Mouse (Mus musculus) midbrain, postnatal 0 days (tissue): ENCODE data around the gene Rgmb. TPM values are rescaled to one million over a fixed set of nuclear protein-coding genes. Genes with fewer than 3 reads are reported as not detected.

Experiments used
- ATAC-seq: fragments of 200-750 bp; cut with Nextera tagmentation; 2 replicates; pipeline ENCODE4 v1.8.0; 2017; ENCODE audit warnings: moderate number of reproducible peaks, mild to moderate bottlenecking, moderate TSS enrichment, moderate library complexity; ENCODE audit not compliant: low FRiP score
- DNase-seq: peaks from one replicate; pipeline ENCODE4 v3.0.0-alpha.2; 2015; ENCODE audit warnings: low spot score
- H3K27ac ChIP-seq: fragments of 300-500 bp; sonication (generic); 2 replicates; pipeline ENCODE4 v1.5.1; 2014; ENCODE audit warnings: low read depth, mild to moderate bottlenecking, low read length, mixed read lengths
- H3K27me3 ChIP-seq: fragments of 300-500 bp; sonication (generic); 2 replicates; pipeline ENCODE4 v1.6.1; 2014; ENCODE audit warnings: low read length, control low read depth, mixed read lengths; ENCODE audit not compliant: insufficient read depth
- H3K36me3 ChIP-seq: fragments of 300-500 bp; sonication (generic); 2 replicates; pipeline ENCODE4 v1.6.1; 2014; ENCODE audit warnings: low read length, control low read depth, mixed read lengths; ENCODE audit not compliant: insufficient read depth
- H3K4me1 ChIP-seq: fragments of 300-500 bp; sonication (generic); 2 replicates; pipeline ENCODE4 v1.6.1; 2014; ENCODE audit warnings: mild to moderate bottlenecking, control low read depth, antibody characterized with exemption, low read length, mixed read lengths; ENCODE audit not compliant: insufficient read depth
- H3K4me2 ChIP-seq: fragments of 300-500 bp; sonication (generic); 2 replicates; pipeline ENCODE4 v1.6.1; 2014; ENCODE audit warnings: low read depth, mild to moderate bottlenecking, low read length, mixed read lengths; ENCODE audit not compliant: poor library complexity, severe bottlenecking
- H3K4me3 ChIP-seq: fragments of 300-500 bp; sonication (generic); 2 replicates; pipeline ENCODE4 v1.5.1; 2014; ENCODE audit warnings: low read depth, mild to moderate bottlenecking, low read length, moderate library complexity
- H3K9ac ChIP-seq: fragments of 300-500 bp; sonication (generic); replicated peaks from 2 replicates; pipeline ENCODE4 v1.6.1; 2014; ENCODE audit warnings: mild to moderate bottlenecking, low read length, moderate library complexity, mixed read lengths; ENCODE audit not compliant: poor library complexity, severe bottlenecking
- H3K9me3 ChIP-seq: fragments of 300-500 bp; sonication (generic); 2 replicates; pipeline ENCODE4 v1.6.1; 2016; ENCODE audit warnings: low read length, control low read depth
- CTCF ChIP-seq: IDR thresholded peaks from 2 replicates; pipeline ENCODE4 v1.5.1; 2016; ENCODE audit warnings: antibody characterized with exemption, mild to moderate bottlenecking
- WGBS: fragments of 180-500 bp; shearing (Covaris S2); extraction: QIAGEN DNeasy Blood & Tissue Kit; methylation state at CpG from one replicate; pipeline ENCODE4 v1.1.7; 2014; 5-methylcytosine and 5-hydroxymethylcytosine counted together
- polyA plus RNA-seq: library from polyadenylated mRNA; unstranded; fragments of >200 nt; fragmentation: Nextera tagmentation; extraction: Ambion mirVana; gene quantifications from 2 replicates; pipeline ENCODE4 v1.2.1, GENCODE M21; 2015
- total RNA-seq: library from RNA; depleted of rRNA; stranded (reverse); fragments of >200 nt; gene quantifications from 2 replicates; pipeline ENCODE4 v1.2.3, GENCODE M21; 2014

The Rgmb gene
- total and polyA plus RNA-seq, 2 experiments from 2014 or later: 55.2 to 112 TPM

DNA sequence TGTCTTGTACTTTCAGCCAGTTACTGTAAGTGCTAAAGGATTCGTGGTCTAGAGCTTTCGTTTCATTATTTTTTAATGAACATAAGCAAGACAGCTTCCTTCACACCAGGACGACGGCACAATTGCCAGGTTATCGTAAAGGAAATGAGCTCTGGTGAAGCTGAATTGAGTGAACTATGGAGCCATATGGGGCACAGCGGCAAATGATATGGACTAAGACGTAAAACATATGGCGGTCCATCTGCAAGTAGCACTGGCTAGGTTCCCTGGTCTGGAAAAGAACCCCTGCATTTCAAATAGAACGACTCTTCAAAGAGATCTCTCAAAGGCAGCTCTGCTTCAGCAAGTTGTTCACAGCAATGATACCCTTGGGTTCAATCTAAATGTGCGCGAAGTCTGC is 6.5 kb downstream of the Rgmb start:
- no peak for TF ChIP-seq CTCF
- 0 out of 2 replicates have a peak overlapping the region, but pooled peaks have one; percentile 6 for H3K27ac ChIP-seq
- H3K9me3 ChIP-seq: no peaks in the 10 kb centered on the region
- no peaks in the 10 kb centered on the region for H3K27me3 ChIP-seq
- peak overlapping the region; percentile 98 for H3K4me3 ChIP-seq
- WGBS: 29% methylated on average over 11 of the region's 11 CpGs
- H3K4me2 ChIP-seq: peak overlapping the region; percentile 86
- peaks cover 2% of the 10 kb centered on the region; the same call in 1 of the 2 replicates for H3K4me1 ChIP-seq
- peak overlapping the region; percentile 93 for H3K9ac ChIP-seq
- ATAC-seq (no peak), DNase-seq (peak; percentile 58)
- H3K36me3 ChIP-seq: no peaks in the 10 kb centered on the region

- Histone ChIP-seq H3K36me3 (no peaks in the 10 kb centered on the region), H3K4me3 (peak overlapping the region; percentile 98), H3K9ac (peak overlapping the region; percentile 93; the same call in 1 of the 2 replicates), H3K27me3 (no peaks in the 10 kb centered on the region), H3K4me1 (peaks cover 2% of the 10 kb centered on the region; the same call in 1 of the 2 replicates), H3K27ac (0 out of 2 replicates have a peak overlapping the region, but pooled peaks have one; percentile 6), H3K9me3 (no peaks in the 10 kb centered on the region), H3K4me2 (peak overlapping the region; percentile 86)
- DNase-seq (no peak), ATAC-seq (no peak)
- no peak for TF ChIP-seq CTCF
- WGBS: 14% methylated on average over 3 of the region's 3 CpGs
Observed at GRCm38 (mm10) chr17:15823838-15824237, 7.0 kb downstream of the Rgmb start.

- H3K4me2 ChIP-seq: peak overlapping the region; percentile 86
- no peak for TF ChIP-seq CTCF
- H3K4me3 ChIP-seq: peak overlapping the region; percentile 98
- DNase-seq (no peak), ATAC-seq (no peak)
- H3K9ac ChIP-seq: no peak overlapping the region
- WGBS: 39% methylated on average over 5 of the region's 5 CpGs
- H3K27me3 ChIP-seq: no peaks in the 10 kb centered on the region
- no peaks in the 10 kb centered on the region for H3K9me3 ChIP-seq
- H3K4me1 ChIP-seq: peaks cover 2% of the 10 kb centered on the region; the same call in 1 of the 2 replicates
- H3K27ac ChIP-seq: no peak overlapping the region
- no peaks in the 10 kb centered on the region for H3K36me3 ChIP-seq
Observed at GRCm38 (mm10) chr17:15823215-15823614, 7.6 kb downstream of the Rgmb start.

GRCm38 (mm10) chr17:15822376-15822775 is 8.5 kb downstream of the Rgmb start:
- DNase-seq (no peak), ATAC-seq (no peak)
- Histone ChIP-seq H3K9me3 (no peaks in the 10 kb centered on the region), H3K27ac (no peak overlapping the region), H3K36me3 (no peaks in the 10 kb centered on the region), H3K27me3 (no peaks in the 10 kb centered on the region), H3K4me1 (peaks cover 2% of the 10 kb centered on the region; the same call in 1 of the 2 replicates), H3K4me3 (no peak overlapping the region), H3K9ac (no peak overlapping the region), H3K4me2 (peak overlapping the region; percentile 86)
- TF ChIP-seq CTCF: no peak
- WGBS: 77% methylated on average over 7 of the region's 7 CpGs

GRCm38 (mm10) chr17:15821706-15822105 is 9.1 kb downstream of the Rgmb start:
- Histone ChIP-seq H3K27ac (no peak overlapping the region), H3K9me3 (no peaks in the 10 kb centered on the region), H3K27me3 (no peaks in the 10 kb centered on the region), H3K4me3 (no peak overlapping the region), H3K4me1 (peaks cover 2% of the 10 kb centered on the region; the same call in 1 of the 2 replicates), H3K4me2 (no peak overlapping the region), H3K36me3 (no peaks in the 10 kb centered on the region), H3K9ac (no peak overlapping the region)
- TF ChIP-seq CTCF: no peak
- no peak for DNase-seq
- no peak for ATAC-seq
- WGBS: 89% methylated on average over 4 of the region's 4 CpGs

GRCm38 (mm10) chr17:15820761-15821160 is 10.1 kb downstream of the Rgmb start:
- no peak overlapping the region for H3K4me3 ChIP-seq
- TF ChIP-seq CTCF: no peak
- WGBS: 85% methylated on average over 10 of the region's 10 CpGs
- no peaks in the 10 kb centered on the region for H3K9me3 ChIP-seq
- DNase-seq: no peak
- no peak overlapping the region; the same call in 1 of the 2 replicates for H3K4me2 ChIP-seq
- ATAC-seq: no peak
- no peak overlapping the region for H3K27ac ChIP-seq
- no peak overlapping the region for H3K9ac ChIP-seq
- H3K4me1 ChIP-seq: peaks cover 2% of the 10 kb centered on the region; the same call in 1 of the 2 replicates
- H3K27me3 ChIP-seq: no peaks in the 10 kb centered on the region
- no peaks in the 10 kb centered on the region for H3K36me3 ChIP-seq
